Mouse (Mus musculus): ENCODE data around the gene Tmem268.

Gene Tmem268

DNA sequence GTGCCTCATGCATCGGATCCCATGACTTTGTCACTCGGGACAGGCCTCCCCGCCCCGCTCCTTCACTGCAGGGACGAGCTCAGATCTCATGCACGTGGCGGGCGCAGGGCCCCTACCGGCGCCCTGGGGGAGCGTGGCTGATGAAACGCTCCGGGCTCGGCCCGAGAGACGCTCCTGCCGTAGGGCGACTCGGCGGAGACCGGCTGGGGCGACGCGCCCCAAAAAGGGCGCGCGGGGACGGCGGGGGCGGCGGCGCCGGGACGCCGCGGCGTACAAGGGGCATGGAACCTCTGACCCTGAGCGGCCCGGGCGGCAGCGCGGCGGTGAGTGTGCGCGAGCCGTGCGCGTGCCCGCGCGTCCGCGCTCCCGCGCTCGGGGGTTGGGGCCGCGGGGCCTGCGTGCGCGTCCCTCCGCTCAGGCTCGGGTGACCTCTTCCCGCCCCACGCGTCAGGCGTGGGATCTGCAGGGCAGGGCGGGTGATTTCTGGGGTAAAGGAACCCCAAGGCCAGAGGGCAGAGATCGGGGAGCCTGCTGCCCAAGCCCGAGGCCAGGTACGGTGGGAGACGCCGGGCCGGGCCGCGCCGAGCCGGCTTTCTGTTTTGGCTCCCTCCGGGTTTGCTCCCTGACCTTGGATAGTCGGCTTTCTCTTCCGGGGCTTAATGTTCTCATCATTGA is at the start of gene Tmem268:
TSS of gene Tmem268 (plus strand) at position 375 of the 675 bp plus-strand sequence.
- peak; percentile 74 to 89 for DNase-seq

DNA sequence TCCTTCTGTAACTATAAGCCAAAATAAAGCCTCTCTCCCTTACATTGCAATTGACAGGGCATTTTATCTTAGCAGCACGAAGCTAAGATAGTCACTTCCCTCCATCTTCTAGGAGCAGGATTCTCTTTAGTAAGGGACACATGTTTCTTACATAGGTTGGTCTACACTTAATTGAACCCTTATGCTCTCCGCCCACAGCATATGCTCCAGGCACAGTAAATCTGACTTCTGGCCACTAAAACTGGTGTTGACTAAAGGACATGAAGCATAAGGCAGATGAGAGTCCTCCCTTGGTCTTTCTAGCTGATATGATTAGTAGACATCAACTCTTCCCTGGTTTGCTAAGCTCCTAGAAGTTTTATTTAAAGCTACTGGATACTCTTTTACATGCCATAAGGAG is 45.7 kb upstream of the Tmem268 start:
- DNase-seq: no peak

DNA sequence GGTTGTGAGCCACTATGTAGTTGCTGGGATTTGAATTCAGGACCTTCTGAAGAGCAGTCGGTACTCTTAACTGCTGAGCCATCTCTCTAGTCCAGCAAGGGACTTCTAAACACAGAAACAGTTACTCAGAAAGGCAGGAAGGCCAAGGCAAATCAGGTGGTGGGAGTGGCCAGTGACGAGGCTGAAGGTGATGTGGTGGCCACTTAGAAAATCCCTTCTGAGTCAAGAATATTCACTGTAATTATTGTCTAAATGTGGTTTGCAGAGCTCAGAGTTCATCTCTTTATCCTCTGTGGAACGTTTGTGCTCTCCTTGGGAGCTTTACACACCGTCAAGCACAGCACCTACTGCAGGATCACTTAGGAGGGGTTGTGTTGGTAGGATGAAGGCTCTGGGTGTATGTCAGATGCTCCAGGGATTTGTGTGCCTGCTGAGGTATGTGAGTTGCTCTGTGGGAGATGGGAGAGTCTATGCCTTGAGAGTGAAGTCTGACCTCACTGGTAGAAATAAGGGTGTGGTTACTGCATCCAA is 44.1 kb upstream of the Tmem268 start:
- no peak for DNase-seq

DNA sequence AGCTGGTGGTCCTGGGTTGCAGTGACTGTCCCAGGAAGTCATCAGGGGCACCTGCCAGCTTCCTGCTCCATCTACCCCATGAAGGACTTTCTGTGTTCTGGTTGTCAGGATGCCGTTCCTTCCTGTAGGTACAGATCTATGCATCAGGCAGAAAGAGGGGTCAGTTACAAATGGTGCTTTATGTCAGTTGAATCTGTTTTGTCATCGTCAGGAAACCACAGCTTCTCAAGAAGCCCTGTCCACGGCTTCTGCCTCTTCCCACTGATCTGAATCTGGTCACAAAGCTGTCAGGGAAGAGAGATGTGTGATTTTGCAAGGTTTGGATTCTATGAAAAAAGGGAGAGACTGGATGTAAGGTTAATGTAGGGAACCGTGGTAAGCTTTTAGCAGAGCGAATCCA is 43.6 kb upstream of the Tmem268 start:
- DNase-seq: no peak

DNA sequence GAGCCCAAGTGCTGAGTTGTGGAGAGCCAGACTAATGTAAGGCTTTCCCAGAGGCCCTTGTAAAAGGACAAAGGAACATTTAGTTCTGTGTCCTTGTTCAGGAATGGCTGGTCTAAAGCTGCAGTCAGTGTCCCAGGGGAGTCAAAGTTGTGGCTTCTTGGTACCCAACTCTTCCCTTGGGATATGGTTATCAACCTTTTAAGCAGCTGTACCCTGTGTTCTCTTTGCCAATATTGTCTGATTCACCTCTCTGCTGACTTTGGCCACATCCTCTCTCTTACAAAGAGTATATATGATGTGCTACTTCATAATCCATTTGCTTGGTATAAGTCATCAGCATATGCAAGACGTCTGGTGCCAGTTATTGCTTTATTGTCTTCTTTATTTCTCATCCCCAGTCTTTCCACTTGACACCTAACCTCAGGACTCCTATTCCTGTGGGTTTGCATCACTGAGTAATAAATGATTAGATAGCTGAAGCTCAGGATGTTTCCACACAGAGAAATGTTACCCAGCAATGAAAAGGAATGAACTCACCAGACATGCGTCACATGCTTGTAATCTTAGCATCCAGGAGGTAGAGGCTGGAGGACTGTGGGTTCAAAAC is 36.7 kb upstream of the Tmem268 start:
- DNase-seq: no peak

DNA sequence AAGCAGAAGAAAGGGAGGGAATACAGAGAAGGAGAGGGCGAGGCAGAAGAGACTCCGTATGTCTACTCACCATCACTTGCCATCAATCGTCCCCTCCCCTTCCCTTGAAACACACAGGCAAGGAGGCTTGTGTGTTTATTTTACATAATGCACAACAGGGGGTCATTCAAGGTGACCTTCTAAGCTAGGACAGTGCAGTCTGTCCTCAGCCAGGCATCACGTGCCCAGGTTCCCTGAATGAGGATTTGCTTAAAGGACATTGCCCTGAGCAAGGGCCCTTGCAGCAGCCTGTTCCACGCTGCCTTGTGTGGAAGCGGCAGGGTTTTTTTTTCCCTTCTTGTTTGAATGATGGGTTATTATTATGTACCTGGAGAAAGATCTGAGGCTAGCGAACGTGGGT is 33.1 kb upstream of the Tmem268 start:
- DNase-seq: no peak

DNA sequence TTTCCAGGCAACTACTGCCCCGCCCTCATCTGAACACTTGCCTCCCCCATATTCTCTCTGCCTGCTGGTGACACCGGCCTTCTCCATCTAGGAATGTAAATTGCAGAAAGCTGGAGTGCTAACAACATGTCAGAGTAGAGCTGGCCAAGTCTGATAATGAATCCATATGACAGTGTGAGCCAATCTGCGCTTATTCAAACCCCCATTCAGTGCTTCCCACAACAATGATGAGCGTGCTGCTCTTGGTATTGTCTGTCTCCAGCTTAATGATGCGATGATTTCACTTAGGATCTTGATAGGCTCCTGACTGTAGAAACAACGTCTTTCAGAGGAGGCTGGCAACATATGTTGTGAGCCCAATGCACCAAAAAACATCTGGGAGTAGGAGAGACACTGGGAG is 29.6 kb upstream of the Tmem268 start:
- DNase-seq: no peak

DNA sequence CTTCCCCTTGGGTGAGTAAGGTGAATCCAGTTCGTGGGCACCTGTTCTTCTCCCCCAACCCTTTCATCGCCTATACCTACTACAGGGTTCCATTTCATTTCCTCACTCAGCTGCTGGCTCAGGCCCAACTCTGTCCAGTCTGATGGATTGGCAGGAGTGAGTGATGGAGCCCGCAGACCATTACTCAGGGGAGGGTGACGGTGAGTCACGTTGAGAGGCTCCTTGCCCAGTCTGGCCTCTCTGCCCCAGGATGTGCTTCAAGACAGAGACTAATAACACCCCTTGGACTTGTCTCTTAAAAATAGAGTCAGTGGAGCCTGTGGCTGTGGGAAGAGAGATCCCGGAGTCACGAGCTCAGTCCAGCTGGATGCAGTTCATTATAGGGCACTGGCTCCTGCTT is 28.2 kb upstream of the Tmem268 start:
- DNase-seq: no peak

DNA sequence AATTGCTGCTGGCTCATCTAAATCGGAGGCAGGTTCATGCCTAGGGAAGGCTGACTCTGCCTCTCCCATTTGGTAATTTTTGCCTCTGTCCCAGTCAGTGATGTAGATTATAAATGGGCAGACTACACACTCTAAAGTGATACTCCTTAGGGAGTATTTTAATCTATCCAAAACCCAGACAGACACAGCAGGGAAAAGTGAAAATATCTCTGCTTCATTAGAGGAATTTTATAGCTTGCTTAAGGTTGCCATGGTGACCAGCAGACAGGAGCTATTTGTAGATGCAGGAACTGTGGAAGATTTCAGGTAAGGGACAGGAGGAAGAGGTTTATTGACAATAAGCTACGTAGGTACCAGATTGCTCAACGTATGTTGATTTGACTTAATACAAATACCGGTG is 21.0 kb upstream of the Tmem268 start:
- no peak for DNase-seq

DNA sequence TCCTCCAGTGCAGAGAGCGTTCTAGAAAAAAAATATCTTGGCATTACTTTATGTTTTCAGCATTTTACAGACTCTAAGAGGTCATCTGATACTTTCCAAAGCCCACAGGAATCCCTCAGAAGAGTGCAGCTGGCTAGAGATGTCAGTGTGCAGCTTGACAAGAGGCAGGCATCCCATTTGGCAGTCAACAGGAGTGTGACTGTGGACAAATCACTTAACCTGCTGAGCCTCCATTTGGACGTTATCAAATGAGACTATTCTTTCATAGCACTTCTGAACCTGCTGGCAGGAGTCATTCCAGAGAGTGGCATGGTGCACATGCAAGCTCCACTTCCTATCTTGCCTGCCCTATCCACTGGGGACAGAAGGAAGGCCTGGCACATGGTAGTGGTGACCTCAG is 16.4 kb upstream of the Tmem268 start:
- DNase-seq: no peak

DNA sequence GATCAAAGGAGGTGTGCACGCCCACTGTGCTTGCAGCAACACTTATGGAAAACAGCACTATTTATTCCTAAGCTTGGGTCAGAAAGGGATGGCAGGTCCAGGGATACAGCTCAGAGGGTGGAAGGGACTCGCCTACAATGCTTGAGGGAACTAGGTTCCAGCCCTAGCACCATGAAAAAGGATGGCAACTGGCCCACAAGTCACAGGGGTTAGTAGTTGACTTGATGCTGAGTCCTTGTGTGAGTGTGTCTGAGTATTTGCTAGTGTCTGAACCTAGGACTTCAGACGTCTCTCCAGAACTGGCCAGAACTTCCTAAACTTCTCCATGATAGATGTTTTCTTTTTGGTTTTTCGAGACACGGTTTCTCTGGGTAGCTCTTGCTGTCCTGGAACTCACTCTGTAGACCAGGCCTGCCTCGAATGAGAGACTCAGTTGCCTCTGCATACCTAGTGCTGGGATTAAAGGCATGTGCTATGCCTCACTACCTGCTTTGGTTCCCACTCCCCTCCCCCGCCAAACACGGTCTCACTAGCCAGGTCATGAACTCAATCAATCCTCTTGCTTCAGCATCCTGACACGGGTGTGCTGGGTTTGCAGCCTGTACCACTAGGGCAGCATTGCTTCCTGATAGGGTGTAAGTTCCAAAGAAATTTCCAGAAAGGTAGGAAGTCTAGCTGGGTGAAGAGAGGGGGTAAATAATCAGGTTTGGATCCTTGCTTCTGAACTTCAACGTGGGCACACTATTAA is 14.7 kb upstream of the Tmem268 start:
- DNase-seq: peak; percentile 50 to 60

DNA sequence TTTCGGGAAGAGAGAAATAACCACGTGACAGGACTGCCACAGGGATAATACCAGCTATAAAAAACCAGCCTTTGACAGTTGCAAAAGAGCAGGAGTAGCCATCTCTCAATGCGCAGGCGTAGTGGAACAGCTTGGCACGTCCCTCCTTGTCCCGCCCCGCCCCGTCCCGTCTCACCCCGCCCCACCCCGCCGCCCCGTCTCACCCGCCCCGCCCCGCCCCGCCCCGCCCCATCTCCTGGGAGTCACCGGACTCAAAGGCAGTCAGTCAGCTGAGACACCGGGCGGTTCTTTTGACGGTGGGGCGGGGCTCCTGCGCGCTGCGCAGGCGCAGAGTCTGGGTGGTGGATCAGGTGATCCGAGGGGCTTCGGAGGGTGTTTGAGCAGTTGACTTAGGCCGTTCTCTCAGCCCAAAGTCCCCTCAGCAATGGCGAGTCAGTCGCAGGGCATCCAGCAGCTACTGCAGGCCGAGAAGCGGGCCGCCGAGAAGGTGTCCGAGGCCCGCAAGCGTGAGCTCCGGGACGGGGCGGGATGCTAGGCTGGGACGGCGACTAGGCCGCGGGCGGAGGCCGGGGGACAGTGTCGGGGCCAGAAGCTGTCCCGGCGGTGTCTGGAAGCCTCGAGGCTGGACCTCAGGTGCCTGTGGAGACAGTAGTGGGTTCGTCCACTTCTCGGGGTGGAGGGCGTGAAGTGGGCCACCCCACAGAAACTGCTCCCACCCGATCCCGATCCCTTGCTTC is 13.9 kb upstream of the Tmem268 start, which contains the start of gene Atp6v1g1:
TSS of gene Atp6v1g1 (plus strand) at position 279 of the 737 bp plus-strand sequence.
- DNase-seq: peak; percentile 94

DNA sequence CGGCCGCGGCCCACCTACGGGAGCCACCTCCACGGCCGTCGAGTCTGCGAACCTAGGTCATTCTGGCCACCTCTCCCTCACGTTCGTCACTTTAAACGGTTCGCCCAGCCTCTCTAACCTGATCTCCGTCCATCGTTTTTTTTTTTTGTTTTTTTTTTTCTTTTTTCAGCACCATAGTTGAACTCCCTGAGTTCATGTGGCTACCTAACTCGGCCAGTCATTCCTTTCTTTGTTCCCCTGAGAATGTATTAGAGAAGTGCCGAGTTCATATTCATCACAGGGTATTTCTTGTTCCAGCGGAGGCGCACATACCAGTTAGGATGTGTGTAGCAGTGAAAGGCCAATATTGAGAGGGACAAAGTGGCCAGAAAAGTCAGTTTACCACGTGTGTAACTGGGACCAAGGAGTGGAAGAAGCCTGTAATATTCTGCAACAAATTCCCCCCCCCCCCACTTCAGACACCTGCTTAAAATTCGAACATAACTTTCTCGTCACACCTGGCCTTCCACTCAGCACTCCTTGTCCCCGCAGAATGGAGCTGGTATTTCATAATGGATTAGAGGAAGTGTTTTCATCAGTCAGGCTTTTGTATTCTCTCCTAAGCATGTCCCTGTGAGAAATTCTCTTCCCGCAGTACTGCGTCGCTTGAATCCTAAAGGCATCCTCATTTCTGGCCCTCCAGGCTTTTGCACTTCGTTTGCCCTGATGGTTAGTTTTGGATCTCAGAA is 13.2 kb upstream of the Tmem268 start:
- no peak for DNase-seq

DNA sequence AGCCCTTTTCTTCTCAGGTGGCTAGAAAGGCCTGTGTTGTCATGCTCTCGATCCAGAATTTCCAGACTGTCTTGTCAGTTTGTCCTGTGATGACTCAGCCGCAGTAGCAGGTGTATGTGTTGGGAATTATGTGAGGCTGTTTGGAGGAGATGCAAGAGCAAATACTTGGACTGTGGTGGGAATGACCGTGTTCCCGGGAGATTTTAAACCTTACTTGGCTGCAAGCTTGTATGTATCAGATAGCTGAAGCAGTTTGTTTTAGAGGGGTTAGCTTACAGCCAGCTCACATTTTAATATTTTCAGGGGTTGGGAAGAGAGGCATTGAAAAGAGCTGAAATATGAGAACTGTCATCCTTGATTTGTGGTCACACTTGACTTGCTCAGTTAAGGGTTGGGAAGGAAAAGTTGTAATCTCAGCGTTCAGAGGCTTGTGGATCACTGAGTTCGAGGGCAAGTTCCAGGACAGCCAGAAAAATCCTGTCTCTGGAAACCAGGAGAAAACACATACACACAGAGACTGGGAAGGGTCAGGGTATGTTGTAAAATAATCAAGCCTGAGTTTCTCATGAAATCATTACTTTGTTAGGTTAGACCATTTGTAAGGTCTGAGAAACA is 12.0 kb upstream of the Tmem268 start:
- no peak for DNase-seq

DNA sequence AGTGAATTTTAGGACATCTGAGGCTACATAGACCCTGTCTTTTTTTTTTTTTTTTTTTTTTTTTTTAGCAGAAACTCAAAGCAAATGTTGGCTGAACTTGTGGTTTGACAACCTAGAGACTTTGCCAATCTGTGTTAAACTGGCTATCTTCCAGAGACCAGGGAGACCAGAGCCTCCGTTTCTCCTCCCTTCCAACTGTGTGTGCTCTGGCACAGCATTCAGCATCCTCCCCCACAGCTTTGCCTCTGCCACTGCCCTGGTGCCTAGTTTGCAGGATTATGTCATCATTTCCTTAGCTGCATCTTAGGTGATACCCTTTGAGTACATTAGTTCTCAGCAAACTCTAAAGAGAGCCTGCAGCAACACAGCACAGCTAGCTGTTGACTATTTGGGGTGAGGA is 10.8 kb upstream of the Tmem268 start:
- DNase-seq: no peak

DNA sequence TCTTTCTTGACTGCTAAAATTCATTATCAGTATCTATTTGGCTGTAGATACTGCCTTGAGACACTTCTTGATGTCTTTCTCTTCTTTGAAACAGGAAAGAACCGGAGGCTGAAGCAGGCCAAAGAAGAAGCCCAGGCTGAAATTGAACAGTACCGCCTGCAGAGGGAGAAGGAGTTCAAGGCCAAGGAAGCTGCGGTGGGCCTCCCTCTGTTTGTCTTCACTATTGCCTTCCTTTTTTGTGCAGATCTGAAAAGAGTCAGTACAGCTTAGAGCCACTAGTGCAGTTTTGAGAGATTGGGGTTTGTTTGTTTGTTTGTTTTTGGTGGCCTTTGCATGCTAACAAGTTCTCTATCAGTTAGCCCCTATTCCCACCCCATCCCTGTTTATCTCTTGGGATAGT is 10.1 kb upstream of the Tmem268 start:
- DNase-seq: no peak

DNA sequence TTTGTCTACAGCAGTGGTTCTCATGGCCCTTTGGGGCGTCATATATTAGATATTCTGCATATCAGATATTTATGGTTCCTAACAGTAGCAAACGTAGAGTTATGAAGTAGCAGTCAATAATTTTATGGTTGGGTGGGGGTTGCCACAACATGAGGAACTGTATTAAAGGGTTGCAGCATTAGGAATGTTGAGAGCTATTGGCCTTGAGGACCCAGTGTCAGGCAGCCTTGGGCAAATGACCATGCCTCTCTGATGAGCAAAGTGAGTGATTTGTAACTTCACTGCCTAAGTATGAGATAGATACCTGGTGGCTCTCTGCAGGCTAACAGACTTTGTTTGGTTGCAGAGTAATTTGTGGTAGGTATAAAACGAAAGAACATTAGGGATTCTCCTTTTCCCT is 7.7 kb upstream of the Tmem268 start:
- DNase-seq: no peak

DNA sequence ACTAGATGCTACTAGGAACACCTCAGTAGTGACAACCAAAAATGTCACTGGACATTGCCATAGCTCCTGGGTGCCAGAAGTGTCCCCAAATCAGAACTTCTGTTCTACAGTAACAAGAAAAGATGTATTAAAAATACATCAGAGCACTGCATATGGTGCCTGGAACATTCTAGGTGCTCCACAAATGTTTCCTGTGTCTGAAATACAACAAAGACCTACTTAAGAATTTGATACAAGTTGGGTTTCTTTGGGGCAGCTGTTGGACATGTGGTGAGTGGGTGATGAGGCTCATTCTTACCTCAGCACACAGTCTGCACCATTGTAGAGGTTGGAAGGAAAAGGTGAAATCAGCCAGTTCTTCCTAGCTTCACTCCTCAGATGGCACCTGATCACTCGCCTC is 5.7 kb upstream of the Tmem268 start:
- no peak for DNase-seq

DNA sequence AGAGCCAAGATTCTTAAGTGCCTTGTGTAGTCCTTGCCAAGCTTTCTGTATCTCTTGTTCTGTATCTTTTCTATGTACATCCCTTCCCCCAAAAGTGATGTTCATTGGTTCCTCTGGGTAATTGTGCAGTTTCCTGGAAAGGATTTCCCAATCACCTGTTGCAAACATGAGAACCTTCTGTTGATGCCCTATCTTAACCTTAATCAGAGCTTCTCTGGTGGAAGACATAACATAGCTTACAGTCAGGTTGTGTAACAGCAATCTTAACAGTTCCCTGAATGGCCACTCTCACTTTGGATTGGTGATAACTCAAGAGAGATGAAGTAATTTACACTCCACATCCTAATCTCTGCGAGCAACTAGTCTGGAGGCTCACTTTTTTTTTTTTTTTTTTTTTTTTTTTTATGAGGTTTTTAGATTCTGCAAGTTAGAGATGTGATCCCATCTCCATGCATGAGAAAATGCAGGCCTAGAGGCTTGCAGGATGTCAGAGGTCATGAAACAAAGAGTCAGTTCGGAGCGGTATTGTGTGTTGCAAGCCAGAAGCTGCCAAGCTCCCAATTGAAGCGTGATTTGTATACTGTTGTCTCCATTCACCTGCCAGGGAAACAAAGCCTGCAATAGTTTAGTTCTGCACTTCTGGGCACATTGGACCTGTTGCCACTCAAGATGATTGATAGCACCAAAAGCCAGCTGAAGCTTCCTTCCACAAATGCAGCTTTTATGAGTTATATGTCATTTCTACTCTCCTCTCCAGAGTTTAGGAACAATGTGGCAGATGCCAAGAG is 4.6 kb upstream of the Tmem268 start:
- DNase-seq: no peak

DNA sequence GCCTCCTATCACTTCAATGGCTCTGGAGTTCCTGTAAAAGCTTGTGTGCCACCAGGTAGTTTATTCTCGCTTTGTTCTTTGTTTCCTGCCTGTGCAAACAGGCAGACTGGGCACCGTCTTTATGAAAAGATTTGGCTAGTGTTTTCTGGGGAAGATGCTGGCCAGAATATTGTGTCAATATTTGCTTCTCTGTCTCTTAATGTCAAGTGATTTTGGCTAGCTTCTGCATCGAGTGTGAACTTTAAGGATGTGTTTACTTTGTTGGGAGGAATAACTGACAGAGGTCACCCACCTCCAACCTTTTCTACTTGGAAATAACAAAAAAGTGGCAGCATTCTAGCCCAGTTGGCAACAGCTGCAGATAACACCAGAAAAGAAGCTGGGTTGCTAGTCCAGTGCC is 4.0 kb upstream of the Tmem268 start:
- DNase-seq: no peak

DNA sequence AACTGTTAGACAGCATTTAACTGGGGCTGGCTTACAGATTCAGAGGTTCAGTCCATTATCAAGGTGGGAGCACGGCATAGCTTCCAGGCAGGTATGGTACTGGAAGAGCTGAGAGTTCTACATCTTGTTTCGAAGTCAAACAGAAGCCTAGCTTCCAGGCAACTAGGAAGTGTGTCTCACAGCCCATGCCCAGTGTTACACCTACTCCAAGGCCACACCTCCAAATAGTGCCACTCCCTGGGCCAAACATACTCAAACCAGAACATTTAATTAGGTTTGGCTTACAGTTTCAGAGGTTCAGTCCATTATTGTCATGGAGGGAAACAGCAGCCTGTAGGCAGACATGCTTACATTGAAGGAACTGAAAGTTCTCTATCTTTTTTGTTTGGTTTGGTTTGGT is 3.5 kb upstream of the Tmem268 start:
- no peak for DNase-seq

Data from cerebellum, adult 18-20 months (tissue).